Mouse (Mus musculus) gastrocnemius, adult 18-20 months (tissue): ENCODE data around the gene Ice1. TPM values are rescaled to one million over a fixed set of nuclear protein-coding genes. Genes with fewer than 3 reads are reported as not detected.

ENCODE experiments used
- DNase-seq: peaks from one replicate; pipeline ENCODE4 v3.0.0; 2021; ENCODE audit warnings: low spot score
- long read RNA-seq, 2 experiments: library from polyadenylated mRNA; stranded (forward); transcript quantifications; one replicate each; pipeline ENCODE4 v2.0.0; 2021
- total RNA-seq, 2 experiments: library from RNA; stranded (reverse); gene quantifications; 2 replicates each; pipeline ENCODE4 v1.2.3; 2021

Gene Ice1
- total RNA-seq: 10 to 100 TPM; 14.6 to 18.3 TPM
- long read RNA-seq, experiment 1, full-length matches to known transcripts: 5 of 12 reads
- long read RNA-seq, experiment 1, partial matches to known transcripts: 4 of 12 reads
- long read RNA-seq, experiment 1, other reads (novel, unspliced or antisense): 3 of 12 reads
- long read RNA-seq, experiment 2, full-length matches to known transcripts: 3 of 11 reads
- long read RNA-seq, experiment 2, partial matches to known transcripts: 6 of 11 reads
- long read RNA-seq, experiment 2, other reads (novel, unspliced or antisense): 2 of 11 reads

GRCm38 (mm10) chr13:70637282-70637661, at the start of gene Ice1:
Ice1 (minus strand) TSS chr13:70637634.
- DNase-seq: no peak

- DNase-seq: no peak
Measured at GRCm38 (mm10) chr13:70685825-70686224, 48.4 kb upstream of the Ice1 start.

- DNase-seq: peak; percentile 1
Measured at GRCm38 (mm10) chr13:70684976-70685609, 47.7 kb upstream of the Ice1 start.

GRCm38 (mm10) chr13:70681411-70682183, 44.2 kb upstream of the Ice1 start:
- DNase-seq: no peak

- no peak for DNase-seq
Measured at GRCm38 (mm10) chr13:70680316-70680715, 42.9 kb upstream of the Ice1 start.

- no peak for DNase-seq
Measured at GRCm38 (mm10) chr13:70677689-70678088, 40.3 kb upstream of the Ice1 start.

- DNase-seq: no peak
Measured at GRCm38 (mm10) chr13:70676243-70677183, 39.1 kb upstream of the Ice1 start.

GRCm38 (mm10) chr13:70674998-70675397, 37.6 kb upstream of the Ice1 start:
- no peak for DNase-seq

GRCm38 (mm10) chr13:70670080-70670479, 32.6 kb upstream of the Ice1 start:
- DNase-seq: no peak

- no peak for DNase-seq
Measured at GRCm38 (mm10) chr13:70659715-70660114, 22.3 kb upstream of the Ice1 start.

GRCm38 (mm10) chr13:70656741-70657140, 19.3 kb upstream of the Ice1 start:
- DNase-seq: no peak

GRCm38 (mm10) chr13:70656329-70656728, 18.9 kb upstream of the Ice1 start:
- no peak for DNase-seq

GRCm38 (mm10) chr13:70655570-70655969, 18.1 kb upstream of the Ice1 start:
- DNase-seq: no peak

GRCm38 (mm10) chr13:70654091-70654770, 16.8 kb upstream of the Ice1 start:
- DNase-seq: peak; percentile 21

- DNase-seq: no peak
Measured at GRCm38 (mm10) chr13:70653457-70653856, 16.0 kb upstream of the Ice1 start.

GRCm38 (mm10) chr13:70650011-70650436, 12.6 kb upstream of the Ice1 start:
- no peak for DNase-seq

- DNase-seq: no peak
Measured at GRCm38 (mm10) chr13:70645968-70646505, 8.6 kb upstream of the Ice1 start.

GRCm38 (mm10) chr13:70644083-70644462, 6.6 kb upstream of the Ice1 start:
- DNase-seq: no peak

GRCm38 (mm10) chr13:70643408-70644082, 6.1 kb upstream of the Ice1 start:
- peak; percentile 52 for DNase-seq

GRCm38 (mm10) chr13:70641941-70642340, 4.5 kb upstream of the Ice1 start:
- DNase-seq: no peak
